Mouse (Mus musculus): ENCODE measurements around the gene Epha8. TPM values are rescaled to one million over a fixed set of nuclear protein-coding genes. Genes with fewer than 3 reads are reported as not detected.

The Epha8 gene
- total and polyA plus RNA-seq, 3 experiments: 0.03 TPM; not detected in 2

- Histone ChIP-seq H3K36me3 (ENCODE audit: control insufficient read depth in 1 of 2, insufficient read depth in 2 of 2, low read length in 2 of 2) (no peaks in the 10 kb centered on the region), H3K79me2 (ENCODE audit: control insufficient read depth, insufficient read depth, low read length, poor library complexity) (no peaks in the 10 kb centered on the region), H3K27me3 (ENCODE audit: control insufficient read depth in 1 of 2, insufficient read depth in 2 of 2, low read length in 2 of 2) (no peaks in the 10 kb centered on the region)
Observed at GRCm38 (mm10) chr4:136954562-136954961, 2.1 kb downstream of the Epha8 start.

GRCm38 (mm10) chr4:136949266-136949989, 7.2 kb downstream of the Epha8 start:
- H3K79me2 ChIP-seq (ENCODE audit: control insufficient read depth, insufficient read depth, low read length, poor library complexity): no peaks in the 10 kb centered on the region
- no peaks in the 10 kb centered on the region for H3K27me3 ChIP-seq (ENCODE audit: control insufficient read depth in 1 of 2, insufficient read depth in 2 of 2, low read length in 2 of 2)
- H3K4me3 ChIP-seq (ENCODE audit: control insufficient read depth in 1 of 2, insufficient read depth in 1 of 2, low read depth in 2 of 2, low read length in 2 of 2): no peak overlapping the region
- no peak overlapping the region for H3K9ac ChIP-seq (ENCODE audit: control insufficient read depth, low read depth, low read length, poor library complexity, severe bottlenecking)
- no peaks in the 10 kb centered on the region for H3K4me1 ChIP-seq (ENCODE audit: control insufficient read depth in 1 of 2, insufficient read depth in 2 of 2, low read length in 2 of 2)
- DNase-seq (ENCODE audit: low read depth, low spot score): no peak
- no peaks in the 10 kb centered on the region for H3K36me3 ChIP-seq (ENCODE audit: control insufficient read depth in 1 of 2, insufficient read depth in 2 of 2, low read length in 2 of 2)
- no peak overlapping the region for H3K27ac ChIP-seq (ENCODE audit: control insufficient read depth, low read depth, low read length)
- TF ChIP-seq NELFE (IDR thresholded peaks at IDR 0.05; ENCODE audit: low read depth, low read length) (no peak), NRF1 (IDR thresholded peaks at IDR 0.05; ENCODE audit: insufficient read depth, low read depth, low read length, poor library complexity, severe bottlenecking) (no peak), SIN3A (IDR thresholded peaks at IDR 0.05; ENCODE audit: low read length) (no peak), SMC3 (IDR thresholded peaks at IDR 0.05; ENCODE audit: low read depth, low read length) (no peak), RAD21 (IDR thresholded peaks at IDR 0.05; ENCODE audit: low read depth, low read length) (no peak), POLR2A (IDR thresholded peaks at IDR 0.05; ENCODE audit: control insufficient read depth in 1 of 2, insufficient read depth in 1 of 2, low read depth in 1 of 2, low read length in 2 of 2, poor library complexity in 1 of 2) (no peak), E2F4 (IDR thresholded peaks at IDR 0.05; ENCODE audit: borderline replicate concordance, low read depth, low read length) (no peak), TAL1 (IDR thresholded peaks at IDR 0.05; ENCODE audit: low read length) (no peak), ZNF384 (IDR thresholded peaks at IDR 0.05; ENCODE audit: low read depth, low read length) (no peak), ETS1 (IDR thresholded peaks at IDR 0.05; ENCODE audit: low read depth, low read length) (no peak), JUND (IDR thresholded peaks at IDR 0.05; ENCODE audit: low read depth, low read length) (no peak), UBTF (IDR thresholded peaks at IDR 0.05; ENCODE audit: borderline replicate concordance, insufficient read depth, low read depth, low read length) (no peak), CHD1 (IDR thresholded peaks at IDR 0.05; ENCODE audit: low read depth, low read length) (no peak), EP300 (IDR thresholded peaks at IDR 0.05; ENCODE audit: low read depth in 1 of 2, low read length in 2 of 2) (no peak), CTCF (IDR thresholded peaks at IDR 0.05 in 2 of 3, conservative IDR thresholded peaks at IDR 0.05 in 1 of 3; ENCODE audit: control insufficient read depth in 1 of 3, insufficient read depth in 1 of 3, low read depth in 2 of 3, low read length in 3 of 3, poor library complexity in 1 of 3, severe bottlenecking in 1 of 3) (no peak), MEF2A (IDR thresholded peaks at IDR 0.05; ENCODE audit: extremely low read depth, insufficient replicate concordance, low read depth, low read length, poor library complexity, severe bottlenecking) (no peak), MYB (IDR thresholded peaks at IDR 0.05; ENCODE audit: low read depth, low read length) (no peak), POLR2AphosphoS5 (IDR thresholded peaks at IDR 0.05; ENCODE audit: borderline replicate concordance, low read depth, low read length) (no peak)
- H3K9me3 ChIP-seq (replicated peaks; ENCODE audit: insufficient read depth, low read length): no peaks in the 10 kb centered on the region

More at GRCm38 (mm10) chr4:136954562-136954961, 2.1 kb downstream of the Epha8 start:
- no peak for DNase-seq (ENCODE audit: low read depth, low spot score)
- no peak for TF ChIP-seq BHLHE40 (IDR thresholded peaks at IDR 0.05; ENCODE audit: borderline replicate concordance, low read depth, low read length)
- Histone ChIP-seq H3K27ac (ENCODE audit: control insufficient read depth, low read depth, low read length) (no peak overlapping the region), H3K4me1 (ENCODE audit: control insufficient read depth in 1 of 2, insufficient read depth in 2 of 2, low read length in 2 of 2) (no peaks in the 10 kb centered on the region), H3K4me3 (ENCODE audit: control insufficient read depth in 1 of 2, insufficient read depth in 1 of 2, low read depth in 2 of 2, low read length in 2 of 2) (no peak overlapping the region), H3K9ac (ENCODE audit: control insufficient read depth, low read depth, low read length, poor library complexity, severe bottlenecking) (no peak overlapping the region), H3K9me3 (replicated peaks; ENCODE audit: insufficient read depth, low read length) (no peaks in the 10 kb centered on the region)

Data from MEL (cell line).